Mouse (Mus musculus) midbrain, embryonic 11.5 days (tissue): Measurements from ENCODE around the gene 4930519G04Rik. TPM values are rescaled to one million over a fixed set of nuclear protein-coding genes. Genes with fewer than 3 reads are reported as not detected.

ENCODE experiments used
- ATAC-seq: fragments of 200-750 bp; cut with Nextera tagmentation; 2 replicates; pipeline ENCODE4 v1.8.0; 2017; ENCODE audit warnings: moderate TSS enrichment, moderate library complexity; ENCODE audit not compliant: low FRiP score
- DNase-seq: peaks from one replicate; pipeline ENCODE4 v3.0.0; 2015; ENCODE audit warnings: low spot score; ENCODE audit errors: missing footprints
- H3K27ac ChIP-seq: fragments of 300-500 bp; sonication (generic); 2 replicates; pipeline ENCODE4 v1.5.1; 2014; ENCODE audit warnings: low read depth, low read length
- H3K27me3 ChIP-seq: fragments of 300-500 bp; sonication (generic); 2 replicates; pipeline ENCODE4 v1.6.1; 2014; ENCODE audit warnings: mild to moderate bottlenecking, low read length, moderate library complexity, mixed read lengths; ENCODE audit not compliant: control insufficient read depth, insufficient read depth
- H3K36me3 ChIP-seq: fragments of 300-500 bp; sonication (generic); 2 replicates; pipeline ENCODE4 v1.6.1; 2014; ENCODE audit warnings: mild to moderate bottlenecking, low read length, moderate library complexity, mixed read lengths; ENCODE audit not compliant: control insufficient read depth, insufficient read depth
- H3K4me1 ChIP-seq: fragments of 300-500 bp; sonication (generic); 2 replicates; pipeline ENCODE4 v1.6.1; 2014; ENCODE audit warnings: low read length; ENCODE audit not compliant: control insufficient read depth, insufficient read depth
- H3K4me2 ChIP-seq: fragments of 300-500 bp; sonication (generic); 2 replicates; pipeline ENCODE4 v1.6.1; 2014; ENCODE audit warnings: mild to moderate bottlenecking, moderate library complexity
- H3K4me3 ChIP-seq: fragments of 300-500 bp; sonication (generic); 2 replicates; pipeline ENCODE4 v1.5.1; 2014; ENCODE audit warnings: low read depth, low read length
- H3K9ac ChIP-seq: fragments of 300-500 bp; sonication (generic); 2 replicates; pipeline ENCODE4 v1.6.1; 2014; ENCODE audit warnings: low read length
- H3K9me3 ChIP-seq: fragments of 300-500 bp; sonication (generic); 2 replicates; pipeline ENCODE4 v1.6.1; 2016; ENCODE audit warnings: low read length; ENCODE audit not compliant: control insufficient read depth
- WGBS: fragments of 180-500 bp; shearing (Covaris S2); extraction: QIAGEN DNeasy Blood & Tissue Kit; methylation state at CpG from one replicate; pipeline ENCODE4 v1.1.7; 2014; 5-methylcytosine and 5-hydroxymethylcytosine counted together
- polyA plus RNA-seq: library from polyadenylated mRNA; unstranded; fragments of >200 nt; fragmentation: Nextera tagmentation; extraction: Ambion mirVana; gene quantifications from 2 replicates; pipeline ENCODE4 v1.2.1, GENCODE M21; 2014

The 4930519G04Rik gene
- polyA plus RNA-seq, 1 experiment from 2014 or later = not detected

- 82% methylated on average over 10 of the region's 10 CpGs for WGBS
- Histone ChIP-seq H3K9me3 (no peaks in the 10 kb centered on the region), H3K4me3 (no peak overlapping the region), H3K27me3 (no peaks in the 10 kb centered on the region), H3K27ac (no peak overlapping the region), H3K9ac (no peak overlapping the region), H3K4me2 (no peak overlapping the region), H3K36me3 (peaks cover 9% of the 10 kb centered on the region), H3K4me1 (peaks cover 6% of the 10 kb centered on the region; the same call in 1 of the 2 replicates)
- DNase-seq = peak; percentile 83
- no peak for ATAC-seq
Measured at GRCm38 (mm10) chr5:114809181-114809756, 44.2 kb upstream of the 4930519G04Rik start.

GRCm38 (mm10) chr5:114809826-114810225, 43.6 kb upstream of the 4930519G04Rik start:
- H3K9ac ChIP-seq = no peak overlapping the region
- 95% methylated on average over 5 of the region's 5 CpGs for WGBS
- ATAC-seq (no peak), DNase-seq (peak; percentile 72)
- peaks cover 9% of the 10 kb centered on the region for H3K36me3 ChIP-seq
- no peak overlapping the region for H3K4me2 ChIP-seq
- no peaks in the 10 kb centered on the region for H3K27me3 ChIP-seq
- H3K4me3 ChIP-seq = no peak overlapping the region
- H3K9me3 ChIP-seq = no peaks in the 10 kb centered on the region
- no peak overlapping the region for H3K27ac ChIP-seq
- H3K4me1 ChIP-seq = peaks cover 6% of the 10 kb centered on the region; the same call in 1 of the 2 replicates

- Histone ChIP-seq H3K4me2 (peak overlapping the region; percentile 49), H3K9ac (peak overlapping the region; percentile 90), H3K36me3 (peaks cover 5% of the 10 kb centered on the region; the same call in 1 of the 2 replicates), H3K4me1 (peaks cover 6% of the 10 kb centered on the region; the same call in 1 of the 2 replicates), H3K4me3 (peak overlapping the region; percentile 82), H3K27ac (peak overlapping the region; percentile 86), H3K9me3 (no peaks in the 10 kb centered on the region), H3K27me3 (no peaks in the 10 kb centered on the region)
- DNase-seq (peak; percentile 98), ATAC-seq (peak; percentile 97)
- under 1% methylated on average over 49 of the region's 50 CpGs for WGBS
Measured at GRCm38 (mm10) chr5:114813525-114814181, 39.8 kb upstream of the 4930519G04Rik start.

GRCm38 (mm10) chr5:114816599-114816998, 36.9 kb upstream of the 4930519G04Rik start:
- no peak overlapping the region for H3K9ac ChIP-seq
- peaks cover 1% of the 10 kb centered on the region; the same call in 1 of the 2 replicates for H3K9me3 ChIP-seq
- no peak for DNase-seq
- no peaks in the 10 kb centered on the region for H3K27me3 ChIP-seq
- no peak for ATAC-seq
- no peak overlapping the region for H3K4me3 ChIP-seq
- no peak overlapping the region for H3K4me2 ChIP-seq
- no peaks in the 10 kb centered on the region for H3K36me3 ChIP-seq
- WGBS = 76% methylated on average over 6 of the region's 6 CpGs
- H3K27ac ChIP-seq = no peak overlapping the region
- H3K4me1 ChIP-seq = peaks cover 6% of the 10 kb centered on the region; the same call in 1 of the 2 replicates

GRCm38 (mm10) chr5:114818124-114818523, 35.3 kb upstream of the 4930519G04Rik start:
- no peak for ATAC-seq
- H3K4me1 ChIP-seq = no peaks in the 10 kb centered on the region
- H3K9ac ChIP-seq = no peak overlapping the region
- H3K4me2 ChIP-seq = no peak overlapping the region
- no peak overlapping the region for H3K4me3 ChIP-seq
- H3K9me3 ChIP-seq = peaks cover 2% of the 10 kb centered on the region; the same call in 1 of the 2 replicates
- no peak overlapping the region for H3K27ac ChIP-seq
- WGBS = 80% methylated on average over 10 of the region's 11 CpGs
- H3K27me3 ChIP-seq = no peaks in the 10 kb centered on the region
- no peaks in the 10 kb centered on the region for H3K36me3 ChIP-seq
- no peak for DNase-seq

- ATAC-seq = peak; percentile 90
Measured at GRCm38 (mm10) chr5:114822796-114823688, 30.4 kb upstream of the 4930519G04Rik start, which contains the start of gene 1500011B03Rik. 1500011B03Rik (minus strand) TSS chr5:114823468.

GRCm38 (mm10) chr5:114824197-114824596, 29.3 kb upstream of the 4930519G04Rik start:
- DNase-seq (peak; percentile 92), ATAC-seq (no peak)
- Histone ChIP-seq H3K36me3 (no peaks in the 10 kb centered on the region), H3K9me3 (peaks cover 2% of the 10 kb centered on the region; the same call in 1 of the 2 replicates), H3K4me2 (no peak overlapping the region), H3K27me3 (no peaks in the 10 kb centered on the region), H3K4me1 (no peaks in the 10 kb centered on the region), H3K9ac (no peak overlapping the region), H3K27ac (no peak overlapping the region), H3K4me3 (no peak overlapping the region)
- 17% methylated on average over 9 of the region's 9 CpGs for WGBS

More at GRCm38 (mm10) chr5:114822796-114823688, 30.4 kb upstream of the 4930519G04Rik start, which contains the start of gene 1500011B03Rik:
- Histone ChIP-seq H3K9ac (peak within 1 kb of the TSS; percentile 77), H3K4me1 (no peaks in the 10 kb centered on the region), H3K36me3 (no peaks in the 10 kb centered on the region), H3K9me3 (peaks cover 2% of the 10 kb centered on the region; the same call in 1 of the 2 replicates), H3K27ac (peak within 1 kb of the TSS; percentile 48; the same call in 1 of the 2 replicates), H3K4me2 (peak within 1 kb of the TSS; percentile 54), H3K4me3 (peak within 1 kb of the TSS; percentile 80), H3K27me3 (no peaks in the 10 kb centered on the region)
- DNase-seq = peak; percentile 99
- 8% methylated on average over 53 of the region's 53 CpGs for WGBS

- Histone ChIP-seq H3K27me3 (no peaks in the 10 kb centered on the region), H3K9ac (peak overlapping the region; percentile 34; the same call in 1 of the 2 replicates), H3K9me3 (peaks cover 2% of the 10 kb centered on the region; the same call in 1 of the 2 replicates), H3K4me1 (no peaks in the 10 kb centered on the region), H3K4me3 (peak overlapping the region; percentile 23), H3K27ac (no peak overlapping the region), H3K36me3 (no peaks in the 10 kb centered on the region), H3K4me2 (peak overlapping the region; percentile 41)
- ATAC-seq (peak; percentile 78), DNase-seq (peak; percentile 97)
- WGBS = 14% methylated on average over 27 of the region's 27 CpGs
Measured at GRCm38 (mm10) chr5:114825978-114826691, 27.3 kb upstream of the 4930519G04Rik start.
